Mouse (Mus musculus) limb, embryonic 14.5 days (tissue): Measurements from ENCODE around the gene Gna12. TPM values are rescaled to one million over a fixed set of nuclear protein-coding genes. Genes with fewer than 3 reads are reported as not detected.

Source experiments
- ATAC-seq: fragments of 200-750 bp; cut with Nextera tagmentation; 2 replicates; pipeline ENCODE4 v1.8.0; 2017; ENCODE audit warnings: low read depth, moderate number of reproducible peaks, moderate TSS enrichment; ENCODE audit not compliant: low FRiP score
- DNase-seq: peaks from one replicate; pipeline ENCODE4 v3.0.0-alpha.2; 2015; ENCODE audit warnings: low spot score
- H3K27ac ChIP-seq: fragments of 300-500 bp; sonication (generic); replicated peaks from 2 replicates; pipeline ENCODE4 v1.5.1; 2014; ENCODE audit warnings: low read depth, mild to moderate bottlenecking, low read length, moderate library complexity, mixed read lengths
- H3K27me3 ChIP-seq: fragments of 300-500 bp; sonication (generic); 2 replicates; pipeline ENCODE4 v1.6.1; 2014; ENCODE audit warnings: low read length, mixed read lengths; ENCODE audit not compliant: control insufficient read depth, insufficient read depth
- H3K36me3 ChIP-seq: fragments of 300-500 bp; sonication (generic); 2 replicates; pipeline ENCODE4 v1.6.1; 2014; ENCODE audit warnings: mild to moderate bottlenecking, low read length, moderate library complexity, mixed read lengths; ENCODE audit not compliant: control insufficient read depth, insufficient read depth
- H3K4me1 ChIP-seq: fragments of 300-500 bp; sonication (generic); 2 replicates; pipeline ENCODE4 v1.6.1; 2014; ENCODE audit warnings: antibody characterized with exemption, low read length, mixed read lengths; ENCODE audit not compliant: control insufficient read depth, insufficient read depth
- H3K4me2 ChIP-seq: fragments of 300-500 bp; sonication (generic); replicated peaks from 2 replicates; pipeline ENCODE4 v1.6.1; 2014; ENCODE audit warnings: low read depth, mild to moderate bottlenecking, low read length, moderate library complexity; ENCODE audit not compliant: severe bottlenecking
- H3K4me3 ChIP-seq: fragments of 300-500 bp; sonication (generic); replicated peaks from 2 replicates; pipeline ENCODE4 v1.5.1; 2014; ENCODE audit warnings: low read length
- H3K9ac ChIP-seq: fragments of 300-500 bp; sonication (generic); 2 replicates; pipeline ENCODE4 v1.6.1; 2014; ENCODE audit warnings: mild to moderate bottlenecking, low read depth, low read length, moderate library complexity; ENCODE audit not compliant: severe bottlenecking
- H3K9me3 ChIP-seq: fragments of 300-500 bp; sonication (generic); 2 replicates; pipeline ENCODE4 v1.6.1; 2016; ENCODE audit warnings: low read length; ENCODE audit not compliant: control insufficient read depth
- POLR2A ChIP-seq: fragments of 200-500 bp; IDR thresholded peaks from 2 replicates; pipeline ENCODE4 v1.8.0; 2012; ENCODE audit warnings: inconsistent platforms, mild to moderate bottlenecking, moderate library complexity, borderline replicate concordance; ENCODE audit not compliant: insufficient read depth, insufficient read length; ENCODE audit errors: extremely low read depth
- WGBS: fragments of 180-500 bp; shearing (Covaris S2); extraction: QIAGEN DNeasy Blood & Tissue Kit; methylation state at CpG from one replicate; pipeline ENCODE4 v1.1.7; 2014; 5-methylcytosine and 5-hydroxymethylcytosine counted together
- polyA plus RNA-seq, 2 experiments: library from polyadenylated mRNA; depleted of rRNA in 1 of 2; stranded (reverse) in 1 of 2; unstranded in 1 of 2; fragments of >200 nt; fragmentation: Nextera tagmentation in 1 of 2; extraction: Ambion mirVana in 1 of 2; gene quantifications; 2 replicates each; pipeline versions ENCODE4 v1.2.1 to v1.2.3; 2012 to 2014

Gene Gna12
- polyA plus RNA-seq, 2 experiments, result 46.7 to 63.8 TPM

DNA sequence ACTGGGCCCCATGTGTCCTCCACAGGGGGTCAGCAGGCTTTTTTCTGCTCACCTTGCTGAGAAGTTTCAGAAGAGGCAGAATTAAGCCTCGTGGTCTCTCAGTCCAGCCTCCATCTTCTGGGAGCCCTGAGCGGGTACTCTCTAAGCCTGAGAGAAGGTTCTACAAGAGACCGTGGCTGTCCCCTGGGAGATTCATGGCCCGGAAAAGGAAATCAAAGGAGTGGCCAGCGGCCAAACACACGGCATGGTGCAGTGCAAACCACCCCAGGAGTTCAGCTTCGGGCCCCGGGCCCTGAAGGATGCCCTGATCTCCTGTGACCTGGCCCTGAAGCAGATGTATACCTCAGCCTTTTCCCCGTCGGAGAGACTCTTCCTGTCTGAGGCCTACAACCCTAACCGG is 89.2 kb downstream of the Gna12 start:
- Histone ChIP-seq H3K9me3 (no peaks in the 10 kb centered on the region), H3K4me3 (no peak overlapping the region), H3K9ac (no peak overlapping the region), H3K36me3 (no peaks in the 10 kb centered on the region), H3K27ac (no peak overlapping the region), H3K4me1 (no peaks in the 10 kb centered on the region), H3K27me3 (peaks cover 13% of the 10 kb centered on the region; the same call in 1 of the 2 replicates), H3K4me2 (no peak overlapping the region)
- DNase-seq (no peak), ATAC-seq (no peak)
- TF ChIP-seq POLR2A, result no peak
- 66% methylated on average over 10 of the region's 11 CpGs for WGBS

DNA sequence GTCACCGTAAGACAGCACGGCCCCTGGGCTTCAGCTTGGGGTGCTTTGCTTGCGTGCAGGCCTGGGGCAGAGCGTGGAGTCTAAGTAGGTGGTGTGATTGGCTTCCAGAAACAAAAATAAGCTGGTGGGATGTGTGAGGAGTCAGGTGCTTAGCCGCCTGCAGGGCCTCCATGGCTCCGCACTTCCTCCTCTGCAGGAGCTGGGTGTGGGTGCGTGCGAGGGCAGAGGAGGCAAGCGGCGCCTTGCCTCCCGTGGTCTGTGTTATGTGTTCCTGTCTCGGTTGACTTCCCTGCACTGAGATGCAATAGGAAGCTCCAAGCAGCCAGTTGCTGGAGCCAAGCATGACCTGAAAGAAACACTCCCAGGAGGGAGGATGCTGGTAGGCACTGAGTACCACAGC is 90.4 kb downstream of the Gna12 start:
- peaks cover 24% of the 10 kb centered on the region; the same call in 1 of the 2 replicates for H3K27me3 ChIP-seq
- H3K36me3 ChIP-seq, result no peaks in the 10 kb centered on the region
- no peak for TF ChIP-seq POLR2A
- no peak overlapping the region for H3K27ac ChIP-seq
- ATAC-seq (no peak), DNase-seq (no peak)
- H3K9me3 ChIP-seq, result no peaks in the 10 kb centered on the region
- H3K4me1 ChIP-seq, result no peaks in the 10 kb centered on the region
- H3K4me2 ChIP-seq, result no peak overlapping the region
- 82% methylated on average over 10 of the region's 12 CpGs for WGBS
- no peak overlapping the region for H3K9ac ChIP-seq
- H3K4me3 ChIP-seq, result no peak overlapping the region

DNA sequence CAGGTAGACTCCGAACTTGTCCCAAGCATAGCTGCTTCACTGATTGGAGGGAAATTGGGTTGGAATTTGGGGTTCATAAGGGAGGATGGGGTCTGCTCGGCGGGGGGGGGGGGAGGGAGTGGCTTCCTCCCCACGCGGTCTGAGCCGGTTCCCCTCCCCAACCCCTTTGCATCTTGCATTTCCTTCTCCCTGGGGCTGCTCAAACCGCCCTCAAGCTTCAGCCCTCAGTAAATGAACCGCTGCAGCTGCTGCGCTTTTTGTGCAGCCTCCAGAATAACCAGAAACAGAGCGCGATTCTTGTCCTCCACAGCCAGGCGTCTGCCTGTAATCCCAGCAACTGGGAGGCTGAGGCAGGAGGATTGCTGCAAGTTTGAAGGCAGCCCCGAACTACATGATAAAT is 94.1 kb downstream of the Gna12 start:
- ATAC-seq, result no peak
- Histone ChIP-seq H3K4me3 (0 out of 2 replicates have a peak overlapping the region, but pooled peaks have one; percentile 29), H3K9ac (no peak overlapping the region), H3K36me3 (no peaks in the 10 kb centered on the region), H3K9me3 (no peaks in the 10 kb centered on the region), H3K27ac (no peak overlapping the region), H3K4me2 (peak overlapping the region; percentile 44; the same call in 1 of the 2 replicates), H3K4me1 (no peaks in the 10 kb centered on the region), H3K27me3 (peaks cover 26% of the 10 kb centered on the region; the same call in 1 of the 2 replicates)
- 27% methylated on average over 10 of the region's 13 CpGs for WGBS
- TF ChIP-seq POLR2A, result no peak
- no peak for DNase-seq

DNA sequence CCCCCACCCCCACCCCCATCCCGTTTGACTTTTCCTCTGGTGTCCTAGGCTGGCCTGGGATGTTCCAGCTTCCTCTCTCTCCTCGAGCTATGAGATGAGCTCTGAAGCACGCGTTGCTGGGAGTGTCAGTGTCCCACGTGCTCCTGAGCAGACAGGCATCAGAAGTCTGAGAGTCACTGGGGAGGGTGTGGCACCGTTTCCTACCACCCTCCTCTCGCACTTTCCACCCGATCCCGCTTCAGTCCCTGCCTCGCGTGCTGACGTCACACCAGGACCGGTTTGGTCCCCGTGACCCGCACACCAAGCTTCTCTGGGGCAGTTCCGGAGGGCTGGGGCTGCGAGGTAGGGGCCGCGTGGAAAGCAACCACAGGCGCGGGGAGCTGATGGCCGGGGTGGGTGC is 94.9 kb downstream of the Gna12 start:
- WGBS, result 4% methylated on average over 17 of the region's 22 CpGs
- H3K27ac ChIP-seq, result no peak overlapping the region

DNA sequence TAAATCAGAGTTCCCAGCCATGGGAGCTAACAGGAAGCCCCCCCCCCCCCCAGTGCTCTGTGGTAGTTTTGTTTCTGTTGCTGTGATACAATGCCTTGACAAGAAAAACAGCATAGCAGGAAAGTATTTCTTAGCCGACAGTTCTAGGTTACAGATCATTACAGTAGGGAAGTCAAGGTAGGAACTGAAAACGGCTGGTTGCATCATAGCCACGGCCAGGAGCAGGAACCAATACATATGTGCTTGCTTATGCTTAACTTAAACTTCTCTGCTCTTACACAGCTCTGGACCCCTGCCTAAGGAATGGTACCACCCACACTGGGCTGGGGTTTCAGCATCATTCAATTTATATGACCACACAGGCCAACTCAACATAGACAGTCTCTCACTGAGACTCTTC is 96.9 kb downstream of the Gna12 start:
- no peaks in the 10 kb centered on the region for H3K36me3 ChIP-seq
- no peak overlapping the region for H3K9ac ChIP-seq
- WGBS, result 58% methylated on average over 3 of the region's 3 CpGs
- DNase-seq, result no peak
- H3K9me3 ChIP-seq, result no peaks in the 10 kb centered on the region
- no peak for ATAC-seq
- H3K4me1 ChIP-seq, result no peaks in the 10 kb centered on the region
- H3K27me3 ChIP-seq, result peaks cover 26% of the 10 kb centered on the region; the same call in 1 of the 2 replicates
- TF ChIP-seq POLR2A, result no peak
- H3K27ac ChIP-seq, result no peak overlapping the region
- no peak overlapping the region for H3K4me2 ChIP-seq
- H3K4me3 ChIP-seq, result no peak overlapping the region

More for the DNA sequence above, 94.9 kb downstream of the Gna12 start:
- Histone ChIP-seq H3K27me3 (peaks cover 26% of the 10 kb centered on the region; the same call in 1 of the 2 replicates), H3K9ac (peak overlapping the region; percentile 40), H3K36me3 (no peaks in the 10 kb centered on the region), H3K4me2 (peak overlapping the region; percentile 44), H3K4me1 (no peaks in the 10 kb centered on the region), H3K9me3 (no peaks in the 10 kb centered on the region), H3K4me3 (peak overlapping the region; percentile 29)
- no peak for TF ChIP-seq POLR2A
- DNase-seq, result no peak
- no peak; the same call in 1 of the 2 replicates for ATAC-seq
